Mouse (Mus musculus) kidney, embryonic 16.5 days (tissue): ENCODE measurements around the gene Ptgfr. TPM values are rescaled to one million over a fixed set of nuclear protein-coding genes. Genes with fewer than 3 reads are reported as not detected.
A peak's percentile ranks its signal among the peaks of the same experiment; 100 is the strongest.

Experiments used
- ATAC-seq: fragments of 200-750 bp; cut with Nextera tagmentation; 2 replicates; pipeline ENCODE4 v1.8.0; 2017; ENCODE audit warnings: moderate TSS enrichment; ENCODE audit not compliant: low FRiP score, low TSS enrichment
- H3K27ac ChIP-seq: fragments of 300-500 bp; sonication (generic); 2 replicates; pipeline ENCODE4 v1.5.1; 2014; ENCODE audit warnings: low read length
- H3K27me3 ChIP-seq: fragments of 300-500 bp; sonication (generic); 2 replicates; pipeline ENCODE4 v1.6.1; 2014; ENCODE audit warnings: low read length, control low read depth, mixed read lengths; ENCODE audit not compliant: insufficient read depth
- H3K36me3 ChIP-seq: fragments of 300-500 bp; sonication (generic); 2 replicates; pipeline ENCODE4 v1.6.1; 2014; ENCODE audit warnings: low read length, control low read depth, mixed read lengths; ENCODE audit not compliant: insufficient read depth
- H3K4me1 ChIP-seq: fragments of 300-500 bp; sonication (generic); 2 replicates; pipeline ENCODE4 v1.6.1; 2014; ENCODE audit warnings: low read length, control low read depth, mixed read lengths; ENCODE audit not compliant: insufficient read depth
- H3K4me2 ChIP-seq: fragments of 300-500 bp; sonication (generic); replicated peaks from 2 replicates; pipeline ENCODE4 v1.6.1; 2014; ENCODE audit warnings: low read depth, low read length
- H3K4me3 ChIP-seq: fragments of 300-500 bp; sonication (generic); 2 replicates; pipeline ENCODE4 v1.5.1; 2014; ENCODE audit warnings: mild to moderate bottlenecking, low read length
- H3K9ac ChIP-seq: fragments of 300-500 bp; sonication (generic); replicated peaks from 2 replicates; pipeline ENCODE4 v1.6.1; 2014; ENCODE audit warnings: low read length
- H3K9me3 ChIP-seq: fragments of 300-500 bp; sonication (generic); 2 replicates; pipeline ENCODE4 v1.6.1; 2016; ENCODE audit warnings: low read length, control low read depth
- WGBS: fragments of 180-500 bp; shearing (Covaris S2); extraction: QIAGEN DNeasy Blood & Tissue Kit; methylation state at CpG from one replicate; pipeline ENCODE4 v1.1.7; 2014; 5-methylcytosine and 5-hydroxymethylcytosine counted together
- polyA plus RNA-seq: library from polyadenylated mRNA; unstranded; fragments of >200 nt; fragmentation: Nextera tagmentation; extraction: Ambion mirVana; gene quantifications from 2 replicates; pipeline ENCODE4 v1.2.1, GENCODE M21; 2015

The Ptgfr gene
- 3.6 and 4.4 TPM in 2 replicates for polyA plus RNA-seq

DNA sequence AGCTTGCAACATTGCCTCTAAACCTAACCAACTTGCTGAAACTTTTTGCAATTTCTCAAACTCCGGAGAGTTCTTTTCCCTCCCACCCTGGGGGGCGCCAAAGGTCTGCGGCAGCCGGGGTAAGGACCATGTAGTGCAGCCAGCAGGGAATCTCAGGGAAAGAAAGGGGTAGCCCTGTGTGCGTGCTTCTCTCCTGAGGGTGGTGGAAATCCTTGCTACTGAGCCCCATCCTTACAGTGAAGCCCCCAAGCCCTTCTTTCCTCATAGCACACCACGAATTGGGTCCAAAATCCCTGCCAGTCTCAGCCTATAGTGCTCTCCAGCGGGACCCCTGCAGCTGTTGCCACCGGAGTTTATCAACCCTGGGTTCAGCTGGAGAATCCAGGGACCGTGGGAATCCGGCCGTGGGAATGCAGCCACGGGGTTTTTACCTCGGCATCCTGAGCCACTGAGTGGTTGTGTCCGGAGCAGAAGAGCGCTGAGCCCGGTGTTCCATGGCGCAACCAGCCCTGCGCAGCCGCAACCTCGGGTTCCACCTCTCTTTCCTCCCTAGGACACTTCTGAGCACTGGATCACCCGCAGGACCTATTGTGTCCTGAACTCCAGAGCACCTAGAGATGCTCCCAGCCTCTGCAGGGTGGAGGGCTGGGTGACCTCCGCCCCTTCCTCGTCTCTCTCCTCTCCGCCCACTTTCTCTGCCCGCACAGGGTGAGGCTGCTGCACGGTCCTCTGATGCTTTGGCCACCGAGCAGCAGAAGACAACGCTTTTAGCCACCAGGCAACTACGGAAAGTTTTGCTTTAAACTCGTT is at the start of gene Ptgfr:
Ptgfr (minus strand) TSS at position 760 of the 810 bp plus-strand sequence.
- Histone ChIP-seq H3K9me3 (no peaks in the 10 kb centered on the region), H3K4me2 (peak within 1 kb of the TSS; percentile 90), H3K27me3 (peaks cover 4% of the 10 kb centered on the region; the same call in 1 of the 2 replicates), H3K27ac (0 out of 2 replicates have a peak within 1 kb of the TSS, but pooled peaks have one; percentile 35), H3K36me3 (no peaks in the 10 kb centered on the region), H3K4me3 (peak within 1 kb of the TSS; percentile 57), H3K9ac (peak within 1 kb of the TSS; percentile 64), H3K4me1 (peaks cover 5% of the 10 kb centered on the region; the same call in 1 of the 2 replicates)
- ATAC-seq, result peak; percentile 94
- WGBS, result 1% methylated on average over 30 of the region's 30 CpGs

DNA sequence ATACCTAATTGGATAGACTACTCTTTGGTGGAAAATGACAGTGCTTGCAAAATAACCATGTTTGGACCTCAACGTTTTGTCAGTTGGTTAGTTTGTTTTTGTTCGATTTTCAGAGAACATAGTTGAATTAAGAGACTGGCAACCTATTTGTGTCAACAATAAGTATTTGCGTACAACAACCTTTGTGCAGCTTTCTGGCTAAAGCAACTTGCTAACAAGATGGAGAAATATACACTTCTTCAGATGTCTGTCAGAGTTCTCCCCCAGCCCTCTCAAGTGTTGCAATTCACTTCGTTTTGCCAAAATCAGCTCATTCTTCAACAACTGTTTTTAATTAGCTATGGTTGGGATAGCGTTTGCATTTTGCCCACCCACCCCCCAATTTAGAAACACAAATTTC is 46.5 kb upstream of the Ptgfr start:
- Histone ChIP-seq H3K4me3 (no peak overlapping the region), H3K27ac (no peak overlapping the region), H3K9me3 (no peaks in the 10 kb centered on the region), H3K4me1 (no peaks in the 10 kb centered on the region), H3K9ac (no peak overlapping the region), H3K27me3 (no peaks in the 10 kb centered on the region), H3K36me3 (no peaks in the 10 kb centered on the region), H3K4me2 (no peak overlapping the region)
- ATAC-seq, result no peak
- WGBS, result 59% methylated on average over 5 of the region's 5 CpGs

DNA sequence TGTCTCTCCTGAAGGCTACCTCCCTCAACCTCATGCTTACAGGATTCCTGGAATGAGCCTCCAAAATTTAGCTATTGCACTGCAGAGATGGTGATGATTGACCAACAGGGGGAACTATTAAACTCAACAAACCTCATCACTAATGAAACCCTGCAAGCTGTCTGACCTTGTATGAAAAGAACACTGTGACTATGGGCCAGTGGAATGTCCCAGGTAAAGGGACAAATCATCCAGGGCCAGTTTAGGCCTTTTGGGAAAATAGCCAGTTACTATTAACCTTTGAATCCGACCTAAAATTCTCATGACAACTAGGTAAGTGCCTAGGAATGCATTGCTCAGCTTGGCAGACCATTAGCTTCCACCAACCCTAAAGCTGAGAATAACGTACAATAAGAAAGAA is 42.6 kb upstream of the Ptgfr start:
- no peaks in the 10 kb centered on the region for H3K36me3 ChIP-seq
- no peaks in the 10 kb centered on the region for H3K27me3 ChIP-seq
- no peak overlapping the region for H3K27ac ChIP-seq
- no peaks in the 10 kb centered on the region for H3K4me1 ChIP-seq
- H3K4me2 ChIP-seq, result no peak overlapping the region
- no peak for ATAC-seq
- WGBS, result 69% methylated on average over 2 of the region's 2 CpGs
- no peak overlapping the region for H3K4me3 ChIP-seq
- H3K9me3 ChIP-seq, result no peaks in the 10 kb centered on the region
- no peak overlapping the region for H3K9ac ChIP-seq

DNA sequence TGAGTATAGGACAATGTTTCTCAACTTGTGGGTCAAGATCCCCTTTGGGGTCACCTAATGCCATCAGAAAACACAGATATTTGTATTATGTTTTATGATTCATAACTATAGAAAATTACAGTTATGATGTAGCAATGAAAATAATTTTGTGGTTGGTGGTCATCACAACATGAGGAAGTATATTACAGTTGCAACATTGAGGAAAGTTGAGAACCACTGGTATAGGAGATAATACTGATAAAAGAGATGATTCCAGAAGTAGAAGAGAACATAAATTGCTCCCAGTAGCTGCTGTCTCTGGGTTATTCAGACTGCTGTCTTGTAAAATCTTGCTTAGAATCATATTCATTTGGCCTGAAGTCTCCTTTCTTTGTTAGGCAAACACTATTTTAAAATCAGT is 31.5 kb upstream of the Ptgfr start:
- no peaks in the 10 kb centered on the region for H3K9me3 ChIP-seq
- no peak overlapping the region for H3K9ac ChIP-seq
- ATAC-seq, result no peak
- H3K36me3 ChIP-seq, result no peaks in the 10 kb centered on the region
- H3K4me2 ChIP-seq, result no peak overlapping the region
- H3K4me1 ChIP-seq, result no peaks in the 10 kb centered on the region
- H3K4me3 ChIP-seq, result no peak overlapping the region
- H3K27ac ChIP-seq, result no peak overlapping the region
- H3K27me3 ChIP-seq, result no peaks in the 10 kb centered on the region

DNA sequence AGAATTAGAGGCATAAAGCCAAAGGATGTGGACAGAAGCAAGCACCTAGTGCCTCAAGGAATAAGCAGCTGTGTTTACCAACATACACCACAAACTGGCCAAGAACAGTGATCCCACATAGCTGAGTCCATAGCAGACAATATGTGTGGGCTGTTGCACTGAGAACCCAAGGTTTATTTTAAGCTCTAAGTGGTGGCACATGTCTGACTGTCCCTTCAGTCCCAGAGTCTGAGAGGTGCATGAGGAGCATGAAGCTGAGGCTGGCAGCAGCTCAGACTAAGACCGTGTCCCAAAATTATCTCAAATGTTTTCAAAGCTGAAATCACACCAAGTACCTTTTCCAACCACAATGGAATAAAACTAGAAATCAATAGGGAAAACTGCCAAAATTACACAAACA is 13.9 kb upstream of the Ptgfr start:
- Histone ChIP-seq H3K4me1 (no peaks in the 10 kb centered on the region), H3K4me3 (no peak overlapping the region), H3K27me3 (no peaks in the 10 kb centered on the region), H3K4me2 (no peak overlapping the region), H3K9ac (no peak overlapping the region), H3K9me3 (no peaks in the 10 kb centered on the region), H3K36me3 (no peaks in the 10 kb centered on the region), H3K27ac (no peak overlapping the region)
- no peak for ATAC-seq
- WGBS, result 90% methylated on average over 1 of the region's 1 CpGs

DNA sequence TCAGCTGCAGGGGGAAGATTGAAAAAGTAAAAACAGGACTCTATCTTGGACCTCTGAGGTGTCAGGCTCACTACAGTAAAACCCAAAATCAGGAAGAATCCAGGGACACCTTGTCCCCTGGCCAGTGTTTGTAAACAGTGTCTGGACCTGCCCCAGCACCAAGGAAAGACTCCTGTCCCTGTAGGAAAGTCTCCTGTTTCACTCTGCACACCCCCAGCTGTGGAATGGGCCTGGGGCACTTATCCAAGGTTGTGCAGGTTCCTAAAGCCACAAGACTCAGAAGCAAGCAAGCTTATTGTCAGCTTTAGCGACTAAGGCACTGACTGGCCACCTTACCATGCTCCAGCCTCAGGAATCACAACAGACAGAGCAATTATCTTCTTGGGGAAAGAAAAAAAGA is 13.2 kb upstream of the Ptgfr start:
- WGBS, result 52% methylated on average over 1 of the region's 1 CpGs
- H3K9me3 ChIP-seq, result no peaks in the 10 kb centered on the region
- no peaks in the 10 kb centered on the region for H3K27me3 ChIP-seq
- no peak overlapping the region for H3K9ac ChIP-seq
- no peak overlapping the region for H3K4me2 ChIP-seq
- no peak overlapping the region for H3K27ac ChIP-seq
- no peaks in the 10 kb centered on the region for H3K4me1 ChIP-seq
- ATAC-seq, result no peak
- no peaks in the 10 kb centered on the region for H3K36me3 ChIP-seq
- H3K4me3 ChIP-seq, result no peak overlapping the region

DNA sequence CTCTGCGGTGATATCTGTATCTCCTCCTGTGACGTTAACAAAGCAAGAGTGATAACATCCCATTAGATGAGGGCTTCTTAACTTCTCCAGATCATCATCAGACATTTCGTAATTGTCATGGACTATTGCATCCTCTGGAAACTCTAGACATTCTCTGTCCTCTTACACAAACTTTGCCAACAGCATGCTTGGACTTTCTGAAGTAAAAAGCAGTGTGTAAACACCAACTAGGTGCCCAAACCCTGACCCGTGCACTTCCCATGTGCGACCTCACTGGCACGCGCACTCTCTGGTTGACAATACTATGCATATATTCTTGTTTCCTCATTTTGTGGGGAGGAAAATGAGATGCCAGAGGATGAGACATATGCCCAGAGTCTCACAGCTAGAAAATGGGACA is 8.9 kb upstream of the Ptgfr start:
- H3K27me3 ChIP-seq, result no peaks in the 10 kb centered on the region
- no peak overlapping the region for H3K9ac ChIP-seq
- no peak overlapping the region for H3K4me2 ChIP-seq
- H3K27ac ChIP-seq, result no peak overlapping the region
- H3K4me3 ChIP-seq, result no peak overlapping the region
- no peaks in the 10 kb centered on the region for H3K36me3 ChIP-seq
- no peaks in the 10 kb centered on the region for H3K4me1 ChIP-seq
- ATAC-seq, result no peak
- WGBS, result 89% methylated on average over 7 of the region's 7 CpGs
- no peaks in the 10 kb centered on the region for H3K9me3 ChIP-seq

DNA sequence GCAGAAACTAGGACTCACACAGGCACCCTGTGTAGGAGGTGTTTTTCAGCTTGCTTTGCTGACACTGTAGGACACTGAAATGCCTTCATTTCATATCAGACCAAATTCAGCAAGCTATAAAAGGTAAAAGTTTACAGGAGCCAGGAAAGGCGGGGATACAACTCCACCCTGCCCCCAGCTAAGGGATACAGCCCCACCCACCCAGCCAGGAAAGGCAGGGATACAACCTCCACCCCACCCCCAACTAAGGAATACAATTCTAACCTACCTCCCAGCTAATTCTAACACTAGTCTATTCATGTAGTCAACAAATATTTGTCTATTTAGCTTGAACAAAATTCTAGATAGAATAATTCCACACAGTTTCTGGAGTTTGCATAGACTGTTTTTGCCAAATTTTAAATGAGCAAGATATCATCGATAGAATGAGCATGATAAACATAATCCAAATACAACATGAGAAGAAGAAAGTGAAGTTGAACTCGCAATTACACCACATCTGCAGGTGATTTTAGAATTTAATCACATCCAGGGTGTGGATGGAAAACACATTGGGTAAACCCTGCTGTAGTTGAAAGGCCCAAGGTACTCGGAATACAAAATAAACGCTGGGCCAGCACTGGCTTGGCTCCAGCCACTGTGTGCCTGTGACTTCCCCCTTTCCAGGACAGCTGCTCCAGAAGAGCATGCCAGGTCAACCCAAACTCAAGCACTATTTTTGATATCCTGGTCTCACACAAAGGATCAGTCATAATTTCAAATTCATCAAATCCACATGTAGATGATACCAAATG is 7.1 kb upstream of the Ptgfr start:
- Histone ChIP-seq H3K27ac (no peak overlapping the region), H3K4me2 (no peak overlapping the region), H3K27me3 (no peaks in the 10 kb centered on the region), H3K9me3 (no peaks in the 10 kb centered on the region), H3K36me3 (no peaks in the 10 kb centered on the region), H3K4me1 (no peaks in the 10 kb centered on the region), H3K4me3 (no peak overlapping the region), H3K9ac (no peak overlapping the region)
- ATAC-seq, result no peak
- 75% methylated on average over 5 of the region's 5 CpGs for WGBS

DNA sequence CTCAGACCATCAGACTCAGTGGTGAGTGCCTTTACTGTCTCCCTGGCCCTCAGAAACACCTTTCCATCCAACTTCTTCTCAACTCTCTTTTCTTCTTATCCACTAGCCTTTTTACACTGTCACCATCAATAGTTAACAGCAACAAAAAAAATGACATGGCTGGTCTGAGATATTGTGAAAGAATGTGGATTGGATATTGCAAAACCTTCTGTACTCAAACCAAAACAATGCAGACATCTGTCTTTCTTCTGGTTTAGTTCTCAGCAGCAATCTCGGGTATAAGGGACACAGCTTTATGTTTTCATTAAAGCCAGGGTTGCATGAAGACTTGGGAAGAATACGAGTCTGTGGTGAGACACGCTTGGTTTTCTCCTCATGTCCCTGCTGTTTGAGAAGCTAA is 3.3 kb upstream of the Ptgfr start:
- no peak overlapping the region for H3K4me3 ChIP-seq
- no peak for ATAC-seq
- H3K9me3 ChIP-seq, result no peaks in the 10 kb centered on the region
- H3K27ac ChIP-seq, result no peak overlapping the region
- H3K27me3 ChIP-seq, result no peaks in the 10 kb centered on the region
- peaks cover 5% of the 10 kb centered on the region; the same call in 1 of the 2 replicates for H3K4me1 ChIP-seq
- no peak overlapping the region for H3K9ac ChIP-seq
- no peak overlapping the region for H3K4me2 ChIP-seq
- no peaks in the 10 kb centered on the region for H3K36me3 ChIP-seq
- WGBS, result 76% methylated on average over 3 of the region's 3 CpGs

DNA sequence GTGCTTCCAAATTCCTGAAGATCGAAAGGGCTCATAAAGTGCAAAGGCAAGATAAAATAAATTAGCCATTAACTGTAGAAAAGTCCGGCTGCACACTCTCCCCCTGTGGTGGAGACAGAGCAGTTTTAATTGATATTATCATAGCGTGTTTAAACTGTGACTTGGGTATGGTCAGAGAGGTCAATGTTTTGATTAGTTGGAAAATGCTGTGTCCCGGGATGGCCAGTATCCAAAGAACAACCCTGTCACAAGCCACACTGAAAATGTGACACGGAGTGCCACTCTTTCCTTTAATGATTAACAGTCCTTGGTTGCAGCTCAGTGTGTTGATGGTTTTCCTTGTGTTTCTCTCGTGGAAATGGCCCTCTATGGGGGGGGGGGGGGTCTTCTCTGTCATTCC is 942 bp upstream of the Ptgfr start:
- Histone ChIP-seq H3K4me3 (0 out of 2 replicates have a peak overlapping the region, but pooled peaks have one; percentile 13), H3K27ac (no peak overlapping the region), H3K9ac (no peak overlapping the region), H3K4me2 (peak overlapping the region; percentile 90), H3K9me3 (no peaks in the 10 kb centered on the region), H3K27me3 (peaks cover 4% of the 10 kb centered on the region; the same call in 1 of the 2 replicates), H3K36me3 (no peaks in the 10 kb centered on the region), H3K4me1 (peaks cover 5% of the 10 kb centered on the region; the same call in 1 of the 2 replicates)
- peak; percentile 49; the same call in 1 of the 2 replicates for ATAC-seq
- 24% methylated on average over 6 of the region's 6 CpGs for WGBS
